Mouse (Mus musculus) C2C12 (cell line): ENCODE results near the gene Dynlt1c. TPM values are rescaled to one million over a fixed set of nuclear protein-coding genes. Genes with fewer than 3 reads are reported as not detected.
"Not testable (repeated sequence)": the region's sequence is repeated elsewhere in the genome, so short reads cannot be mapped to it uniquely, and the experiment has no call there.

Experiments
- H3K27me3 ChIP-seq: one replicate; pipeline ENCODE4 v1.6.1; 2011; ENCODE audit not compliant: control insufficient read depth, insufficient read depth, insufficient read length
- H3K36me3 ChIP-seq: one replicate; pipeline ENCODE4 v1.6.1; 2011; ENCODE audit not compliant: control insufficient read depth, insufficient read depth
- H3K4me3 ChIP-seq: one replicate; pipeline ENCODE4 v1.5.1; 2011; ENCODE audit warnings: mild to moderate bottlenecking, control low read depth; ENCODE audit not compliant: poor library complexity, insufficient read depth, severe bottlenecking
- H3K79me2 ChIP-seq: one replicate; pipeline ENCODE4 v1.6.1; 2011; ENCODE audit not compliant: control insufficient read depth, insufficient read depth
- H3K79me3 ChIP-seq: one replicate; pipeline ENCODE4 v1.6.1; 2011; ENCODE audit warnings: low read depth, control low read depth
- H3ac ChIP-seq: one replicate; pipeline ENCODE3; 2011; ENCODE audit warnings: low read depth; ENCODE audit not compliant: control insufficient read depth, insufficient read length
- polyA plus RNA-seq: library from polyadenylated mRNA; unstranded; fragments of >200 nt; fragmentation: generic; extraction: Trizol; gene quantifications from one replicate; pipeline ENCODE4 v1.2.1, GENCODE M21; 2012; ENCODE audit warnings: missing spikeins

Dynlt1c gene
- polyA plus RNA-seq, 1 experiment: 12.6 TPM

DNA sequence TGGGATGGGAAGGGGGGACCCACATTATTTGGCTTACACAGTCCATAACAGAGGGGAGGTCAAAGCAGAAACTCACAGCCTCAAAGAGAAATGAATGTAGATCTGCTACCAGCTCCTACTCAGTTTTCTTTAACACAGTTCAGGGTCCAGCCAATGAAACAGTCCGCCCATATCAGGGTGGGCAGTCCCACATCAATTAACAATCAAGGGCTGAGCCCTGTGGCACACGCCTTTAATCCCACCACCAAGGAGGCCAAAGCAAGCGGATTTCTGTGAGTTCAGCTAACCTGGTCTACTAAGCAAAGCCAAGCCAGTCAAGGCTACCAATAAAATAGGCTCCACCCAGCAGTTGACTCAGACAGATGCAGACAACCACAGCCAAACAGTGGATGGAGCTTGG, 7.6 kb upstream of the Dynlt1c start:
- H3K36me3 ChIP-seq, H3ac ChIP-seq, H3K4me3 ChIP-seq, H3K79me2 ChIP-seq, H3K27me3 ChIP-seq, H3K79me3 ChIP-seq: not testable (repeated sequence)

DNA sequence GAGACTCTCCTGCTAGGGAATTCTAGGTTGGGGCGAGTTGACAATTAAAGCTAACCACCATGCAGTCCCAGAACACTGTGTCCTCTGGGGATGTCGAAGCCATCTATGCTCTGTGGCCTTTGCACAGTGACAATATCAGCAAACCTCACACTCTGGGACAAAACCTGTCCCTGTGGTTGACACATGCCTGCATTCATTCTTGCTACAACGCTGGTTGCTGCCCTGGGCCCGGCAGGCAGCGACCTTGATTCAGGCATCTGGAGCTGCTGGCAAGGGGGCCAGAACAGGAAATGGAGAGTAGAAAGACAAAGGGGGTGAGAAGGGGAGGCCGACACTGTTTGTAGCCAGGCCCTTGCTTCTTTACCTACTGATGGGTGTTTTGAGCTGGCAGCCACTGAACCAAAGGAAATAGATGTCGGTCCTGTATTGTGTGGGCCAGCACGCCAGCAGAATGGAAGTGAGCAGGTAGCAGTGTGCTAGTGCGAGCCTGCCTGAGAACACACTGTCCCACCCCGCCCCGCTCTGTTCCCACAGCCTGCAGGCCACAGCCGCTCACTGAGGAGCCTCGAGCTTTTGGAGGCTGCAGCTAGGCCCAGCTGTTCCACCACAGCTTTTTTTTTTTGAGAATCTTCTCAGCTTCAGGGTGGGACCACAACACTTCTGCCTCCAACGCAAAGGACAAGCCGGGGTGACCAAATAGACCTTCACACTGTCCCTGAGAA, 5.5 kb upstream of the Dynlt1c start:
- H3K79me3 ChIP-seq, H3K4me3 ChIP-seq, H3K27me3 ChIP-seq, H3K36me3 ChIP-seq, H3K79me2 ChIP-seq, H3ac ChIP-seq: not testable (repeated sequence)

DNA sequence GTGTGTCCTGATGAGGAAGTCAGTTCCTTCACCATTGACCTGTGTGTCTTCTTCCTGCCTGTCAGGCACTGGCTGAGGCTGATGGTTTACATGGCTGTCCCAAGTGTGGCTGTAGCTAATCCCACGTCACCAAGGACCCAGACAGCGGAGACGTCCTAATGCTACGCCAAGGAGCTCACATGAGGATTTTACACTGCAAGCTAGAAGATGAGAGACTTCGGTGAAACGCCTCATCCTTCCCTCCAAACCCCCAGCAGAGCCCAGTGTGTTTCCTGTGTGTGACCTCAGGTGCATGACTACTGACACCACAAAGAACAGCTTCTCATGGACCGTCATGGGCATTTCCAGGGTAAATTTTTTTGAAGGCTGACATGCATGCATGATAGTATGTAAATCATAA, 3.1 kb upstream of the Dynlt1c start:
- not testable (repeated sequence) for H3ac ChIP-seq, H3K79me2 ChIP-seq, H3K4me3 ChIP-seq, H3K36me3 ChIP-seq, H3K27me3 ChIP-seq, H3K79me3 ChIP-seq

DNA sequence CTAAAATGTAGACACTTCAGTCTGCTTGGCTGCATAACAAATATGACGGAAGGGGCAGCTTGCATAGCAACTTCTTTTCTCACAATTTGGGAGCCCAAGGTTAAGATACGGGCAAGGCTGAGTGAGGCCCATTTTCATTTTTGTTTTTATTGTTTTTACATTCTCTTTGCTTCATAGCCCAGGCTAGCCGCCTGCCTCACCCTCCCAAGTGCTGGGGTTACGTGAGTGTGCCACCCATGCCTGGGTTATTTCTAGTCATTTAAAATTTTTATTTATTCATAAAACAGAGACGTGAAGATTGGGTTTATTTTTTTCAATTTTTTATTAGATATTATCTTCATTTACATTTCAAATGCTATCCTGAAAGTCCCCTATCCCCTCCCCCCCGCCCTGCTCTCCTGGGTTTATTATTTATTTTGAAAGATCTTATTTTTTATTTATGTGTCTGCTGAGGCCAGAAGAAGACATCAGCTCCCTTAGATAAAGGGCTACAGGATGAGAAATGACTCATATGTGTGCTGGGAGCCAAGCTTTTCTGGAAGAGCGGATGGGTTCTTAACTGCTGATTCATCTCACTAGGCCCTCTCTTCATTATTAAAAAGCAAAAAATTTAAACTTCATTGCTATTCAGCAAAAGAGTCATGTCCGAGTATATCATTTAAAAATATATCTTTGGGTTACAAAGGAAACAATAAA, 1.1 kb upstream of the Dynlt1c start:
- H3K4me3 ChIP-seq, H3ac ChIP-seq, H3K36me3 ChIP-seq, H3K79me3 ChIP-seq, H3K27me3 ChIP-seq, H3K79me2 ChIP-seq: not testable (repeated sequence)

DNA sequence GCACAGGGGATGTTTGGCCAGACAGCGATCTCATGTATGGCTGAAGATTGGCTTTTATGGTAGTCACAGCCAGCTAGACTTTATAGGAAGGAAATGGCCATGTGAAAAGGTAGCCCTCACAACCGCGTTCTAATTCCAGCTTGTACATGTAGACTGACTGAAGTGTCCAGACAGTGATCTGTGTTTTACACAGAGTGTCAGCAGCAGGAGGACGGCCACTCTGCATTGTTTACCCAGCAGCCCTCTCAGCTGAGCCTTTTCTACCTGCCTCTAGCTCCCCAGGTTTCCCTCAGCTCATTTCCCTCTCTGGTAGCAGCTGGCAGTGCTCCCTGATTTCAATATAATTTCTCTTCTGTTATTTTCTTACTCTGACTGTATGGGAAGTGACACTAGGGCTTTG, 734 bp downstream of the Dynlt1c start:
- H3K4me3 ChIP-seq, H3K36me3 ChIP-seq, H3K79me2 ChIP-seq: not testable (repeated sequence)

DNA sequence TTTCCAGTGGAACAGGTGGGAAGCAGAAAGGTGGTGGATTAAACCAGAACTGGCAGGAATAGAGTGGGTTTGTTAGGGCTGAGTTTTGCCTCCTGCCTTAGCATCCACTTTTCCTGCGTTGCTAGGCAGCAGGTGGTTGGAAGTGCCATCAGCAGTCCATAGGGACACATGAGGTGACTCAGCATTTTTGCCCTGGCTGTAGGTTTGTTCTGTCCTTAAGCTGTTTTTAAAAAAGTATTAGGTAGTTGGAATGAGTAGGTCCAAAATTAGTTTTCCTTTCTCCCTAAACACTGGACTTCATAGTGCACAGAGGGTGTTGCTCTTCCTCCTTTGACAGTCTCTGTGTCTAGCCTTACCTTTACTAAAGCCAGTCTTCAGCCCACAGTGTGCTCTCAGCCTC, 3.9 kb downstream of the Dynlt1c start:
- H3K4me3 ChIP-seq, H3ac ChIP-seq, H3K36me3 ChIP-seq, H3K79me3 ChIP-seq, H3K27me3 ChIP-seq, H3K79me2 ChIP-seq: not testable (repeated sequence)

More for the DNA sequence above, 734 bp downstream of the Dynlt1c start:
- H3K27me3 ChIP-seq, H3K79me3 ChIP-seq, H3ac ChIP-seq: not testable (repeated sequence)

DNA sequence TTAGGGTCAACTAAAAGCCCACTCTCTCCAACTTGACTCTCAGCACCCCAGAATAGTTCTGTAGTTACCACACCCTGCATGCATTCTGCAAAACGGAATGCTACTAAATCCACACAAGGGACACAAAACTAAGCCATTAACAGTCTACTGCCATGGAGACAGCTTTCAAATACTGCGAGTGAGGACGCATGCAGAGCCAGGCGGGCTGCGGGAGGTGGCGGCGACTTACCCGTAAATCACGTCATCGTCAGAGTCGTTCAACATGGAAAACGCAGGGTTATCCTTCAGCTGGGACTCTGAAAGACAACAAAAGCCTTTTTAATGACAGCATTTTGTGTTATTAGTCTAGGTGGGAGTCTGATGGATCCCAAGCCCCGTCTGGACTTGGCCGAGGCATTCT, 12.1 kb downstream of the Dynlt1c start:
- not testable (repeated sequence) for H3K4me3 ChIP-seq, H3ac ChIP-seq, H3K79me2 ChIP-seq, H3K36me3 ChIP-seq, H3K79me3 ChIP-seq, H3K27me3 ChIP-seq

DNA sequence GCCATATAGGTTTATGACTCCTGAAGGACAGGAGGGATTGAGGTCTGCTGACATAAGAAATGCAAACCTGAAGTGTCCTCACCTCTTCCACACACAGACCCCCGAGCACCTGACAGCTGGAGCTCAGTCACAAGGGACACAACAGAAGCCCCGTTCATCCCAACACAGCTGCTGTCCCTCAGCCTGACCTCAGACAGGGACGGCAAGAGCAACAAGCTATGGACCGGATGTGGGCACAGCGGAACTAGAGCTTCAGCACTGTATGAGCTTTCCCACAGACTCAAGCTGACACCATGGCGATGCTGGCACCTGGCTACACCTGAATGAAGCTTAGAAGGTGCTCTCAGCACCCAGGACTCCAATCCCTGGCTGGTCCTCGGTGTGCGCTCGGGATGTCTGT, 12.8 kb downstream of the Dynlt1c start:
- not testable (repeated sequence) for H3K4me3 ChIP-seq, H3K27me3 ChIP-seq, H3K79me2 ChIP-seq, H3K79me3 ChIP-seq, H3ac ChIP-seq, H3K36me3 ChIP-seq

DNA sequence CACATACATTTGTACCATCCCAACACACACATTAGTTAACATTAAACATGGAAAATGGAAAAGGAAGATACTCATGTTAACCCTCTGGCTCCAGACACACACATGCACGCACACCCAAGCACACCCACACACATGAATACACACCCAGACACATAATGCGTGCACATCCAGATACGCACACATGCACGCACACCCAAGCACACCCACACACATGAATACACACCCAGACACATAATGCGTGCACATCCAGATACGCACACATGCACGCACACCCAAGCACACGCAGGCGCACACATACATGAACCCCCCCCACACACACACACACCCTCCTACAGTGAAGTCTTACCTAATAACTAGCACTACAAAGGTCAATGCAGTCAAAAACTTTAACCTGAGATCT, 15.3 kb downstream of the Dynlt1c start:
- not testable (repeated sequence) for H3K79me2 ChIP-seq, H3ac ChIP-seq, H3K79me3 ChIP-seq, H3K27me3 ChIP-seq, H3K36me3 ChIP-seq, H3K4me3 ChIP-seq

DNA sequence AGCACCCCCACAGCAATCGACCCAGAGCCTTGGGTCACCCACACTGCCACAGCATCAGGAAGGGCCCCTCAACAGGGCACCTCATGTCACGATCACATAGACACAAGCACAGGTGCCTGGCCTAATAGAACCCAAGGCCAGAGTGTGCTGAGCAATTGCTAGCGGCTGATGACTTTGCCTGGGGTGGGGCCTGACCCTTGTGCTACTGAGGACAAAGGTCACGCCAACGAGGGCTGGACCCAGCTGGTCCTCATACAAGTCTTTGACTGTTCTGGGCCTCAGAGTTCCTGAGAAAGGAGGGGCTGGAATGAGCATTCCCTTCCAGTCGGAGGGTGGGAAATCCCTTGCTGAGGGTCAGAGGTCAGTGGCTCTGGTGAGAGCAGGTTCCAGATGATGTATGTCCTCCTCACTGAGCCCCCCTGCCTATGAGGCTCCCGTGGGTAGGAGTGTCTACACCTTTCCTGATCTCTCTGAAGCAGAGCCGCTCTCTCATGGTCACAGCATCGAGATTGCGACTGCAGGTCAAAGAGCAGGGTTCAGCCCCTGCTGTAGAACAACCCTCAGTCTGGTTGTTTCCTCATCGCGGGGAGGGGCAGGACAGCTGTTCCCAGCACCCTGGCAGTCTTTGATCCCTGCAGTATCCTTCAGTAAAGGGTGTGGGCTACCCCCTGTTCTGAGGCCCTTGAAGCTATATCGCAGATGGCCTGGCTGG, 16.4 kb downstream of the Dynlt1c start:
- H3ac ChIP-seq, H3K36me3 ChIP-seq, H3K79me2 ChIP-seq, H3K79me3 ChIP-seq, H3K27me3 ChIP-seq, H3K4me3 ChIP-seq: not testable (repeated sequence)

DNA sequence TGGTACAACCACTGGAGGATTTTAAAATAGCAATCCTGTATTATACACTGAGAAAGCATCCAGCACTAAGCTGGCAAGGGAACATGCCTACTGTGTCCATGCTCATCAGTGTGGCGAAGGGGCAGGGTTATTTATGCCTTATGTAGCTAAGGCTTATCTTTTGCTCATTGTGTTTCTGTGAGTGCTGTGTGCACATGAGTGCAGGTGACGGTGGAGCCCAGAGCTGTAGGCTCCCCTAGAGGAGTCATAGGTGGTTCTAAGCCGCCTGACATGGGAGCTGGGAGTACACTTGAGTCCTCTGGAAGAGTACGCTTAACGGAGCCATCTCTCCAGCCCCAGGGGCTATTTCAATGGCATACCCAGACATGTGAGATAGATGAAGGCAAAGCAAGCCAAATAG, 17.8 kb downstream of the Dynlt1c start:
- not testable (repeated sequence) for H3ac ChIP-seq, H3K27me3 ChIP-seq, H3K4me3 ChIP-seq

More for the DNA sequence above, 17.8 kb downstream of the Dynlt1c start:
- H3K36me3 ChIP-seq, H3K79me2 ChIP-seq, H3K79me3 ChIP-seq: not testable (repeated sequence)
